Mouse (Mus musculus): ENCODE data around the gene Mthfs. TPM values are rescaled to one million over a fixed set of nuclear protein-coding genes. Genes with fewer than 3 reads are reported as not detected.

Gene Mthfs
- total RNA-seq, 2 experiments from 2014 or later: 10.3 to 16.4 TPM

DNA sequence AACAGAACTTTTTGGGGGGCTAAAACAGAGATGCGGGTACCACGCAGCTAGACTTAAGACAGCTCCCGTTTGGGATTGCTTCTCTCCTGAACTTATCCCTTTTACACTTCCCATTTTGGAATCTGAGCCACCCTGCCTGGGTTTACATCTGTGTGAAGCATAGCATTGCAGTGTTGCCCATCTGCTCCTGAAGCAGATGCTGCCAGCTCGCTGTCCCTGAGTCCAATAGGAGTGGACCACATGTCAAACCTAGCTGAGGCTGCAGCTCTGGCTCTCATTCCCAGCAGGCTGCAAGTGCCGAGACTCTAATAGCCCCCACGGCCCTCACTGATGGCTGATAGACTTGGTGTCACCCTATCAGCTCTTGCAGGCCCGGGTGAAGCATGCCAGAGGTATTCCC lies 63.3 kb downstream of the Mthfs start:
- Histone ChIP-seq H3K27ac (no peak overlapping the region), H3K4me3 (no peak overlapping the region)
- DNase-seq: no peak
- no peak for TF ChIP-seq CTCF (IDR thresholded peaks at IDR 0.05)
- intact Hi-C loops (cut with DNase I): no loop called here

DNA sequence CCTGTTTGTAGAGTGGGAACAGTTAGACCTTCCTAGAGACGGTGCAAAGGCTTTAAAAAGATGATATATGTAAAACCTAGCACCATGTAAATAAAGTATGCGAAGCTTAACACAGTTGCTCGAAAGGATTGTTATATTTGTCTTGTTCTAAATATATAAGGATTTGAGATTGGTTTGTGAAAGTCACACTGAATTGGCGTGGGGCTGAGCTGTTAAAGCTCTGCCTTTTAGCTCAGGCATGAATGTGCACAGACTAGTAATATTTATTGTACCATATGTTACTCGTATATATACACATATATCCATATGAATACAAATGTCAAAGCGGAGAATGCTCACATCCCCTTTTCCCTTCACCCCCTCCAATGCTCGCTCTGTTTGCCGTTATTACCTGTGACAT lies 67.7 kb downstream of the Mthfs start:
- intact Hi-C loops (cut with DNase I): no loop called here
- H3K27ac ChIP-seq: no peak overlapping the region
- H3K4me3 ChIP-seq: no peak overlapping the region
- TF ChIP-seq CTCF (IDR thresholded peaks at IDR 0.05): no peak
- no peak for DNase-seq

DNA sequence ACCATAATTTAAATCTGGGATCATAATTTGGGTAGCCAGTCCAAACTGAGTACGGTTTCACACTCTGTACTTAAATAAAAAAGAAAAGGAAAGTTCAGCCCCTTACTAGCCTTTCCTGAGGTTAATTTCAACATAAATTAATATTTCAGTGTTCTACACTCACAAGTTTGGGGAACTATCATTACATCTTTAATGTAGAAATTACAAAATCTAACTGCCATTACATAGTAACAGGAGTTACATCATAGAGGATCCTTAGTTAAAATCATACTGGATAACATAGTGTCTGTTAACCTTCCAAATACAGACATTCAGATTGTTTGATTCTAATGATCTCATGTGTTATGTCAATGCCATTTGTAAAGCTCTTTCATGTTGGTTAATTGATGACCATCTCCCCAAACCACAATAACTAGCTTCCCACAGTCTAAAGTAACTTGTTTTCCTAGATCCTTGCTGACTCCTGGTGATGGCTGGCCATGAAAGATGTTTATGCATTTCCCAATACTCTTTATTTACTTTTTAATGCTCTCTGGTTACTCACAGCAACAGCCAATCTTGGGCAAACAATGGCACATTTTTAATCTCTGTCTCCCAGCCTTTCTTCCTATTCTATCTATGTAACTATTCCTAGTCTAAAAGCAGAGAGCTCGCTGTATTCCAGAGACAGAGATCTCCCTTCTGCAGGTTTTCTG lies 72.0 kb downstream of the Mthfs start:
- no peak overlapping the region for H3K27ac ChIP-seq
- no peak overlapping the region for H3K4me3 ChIP-seq
- no peak for DNase-seq
- no peak for TF ChIP-seq CTCF (IDR thresholded peaks at IDR 0.05)
- intact Hi-C loops (cut with DNase I): no loop called here

DNA sequence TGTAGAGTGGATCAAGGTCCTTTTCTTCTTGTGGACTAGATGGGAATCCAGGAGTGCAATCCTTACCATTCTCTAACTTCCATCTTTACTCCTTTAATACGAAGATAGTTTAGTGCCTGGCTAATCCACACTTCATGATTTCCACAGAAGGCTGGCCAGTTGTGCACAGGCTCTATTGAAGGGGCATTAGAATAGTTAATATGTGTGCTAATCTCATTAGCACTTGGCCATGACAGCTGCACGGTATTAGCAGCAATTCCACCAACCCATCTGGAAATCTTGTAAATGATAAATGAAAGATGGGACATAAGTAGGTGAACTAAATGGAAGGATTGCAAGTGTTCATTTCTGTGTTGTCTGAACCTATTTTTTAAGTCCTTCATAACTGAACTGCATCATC lies 77.6 kb downstream of the Mthfs start:
- H3K27ac ChIP-seq: no peak overlapping the region
- intact Hi-C loops (cut with DNase I): no loop called here
- TF ChIP-seq CTCF (IDR thresholded peaks at IDR 0.05): no peak

DNA sequence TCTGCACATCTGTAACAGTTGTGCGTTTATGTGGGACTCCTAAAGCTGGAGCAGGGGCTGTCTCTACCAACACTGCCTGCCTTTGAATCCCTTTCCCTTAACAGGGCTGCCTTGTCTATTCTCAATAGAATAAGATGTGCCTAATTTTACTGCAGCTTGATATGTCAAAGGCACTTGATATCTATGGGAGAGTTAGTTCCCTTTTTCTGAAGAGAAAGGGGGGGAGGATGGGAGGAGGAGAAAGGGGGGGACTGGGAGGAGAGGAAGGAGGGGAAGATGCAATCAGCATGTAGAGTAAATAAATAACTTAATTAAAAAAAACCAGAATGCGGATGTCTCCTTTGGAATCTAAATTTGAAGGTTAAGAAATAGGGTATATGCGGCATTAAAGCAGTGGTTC lies 82.9 kb downstream of the Mthfs start:
- DNase-seq: no peak
- H3K4me3 ChIP-seq: no peak overlapping the region
- H3K27ac ChIP-seq: no peak overlapping the region
- intact Hi-C loops (cut with DNase I): no loop called here
- TF ChIP-seq CTCF (IDR thresholded peaks at IDR 0.05): no peak

More for the DNA sequence above, 77.6 kb downstream of the Mthfs start:
- H3K4me3 ChIP-seq: no peak overlapping the region
- DNase-seq: no peak

DNA sequence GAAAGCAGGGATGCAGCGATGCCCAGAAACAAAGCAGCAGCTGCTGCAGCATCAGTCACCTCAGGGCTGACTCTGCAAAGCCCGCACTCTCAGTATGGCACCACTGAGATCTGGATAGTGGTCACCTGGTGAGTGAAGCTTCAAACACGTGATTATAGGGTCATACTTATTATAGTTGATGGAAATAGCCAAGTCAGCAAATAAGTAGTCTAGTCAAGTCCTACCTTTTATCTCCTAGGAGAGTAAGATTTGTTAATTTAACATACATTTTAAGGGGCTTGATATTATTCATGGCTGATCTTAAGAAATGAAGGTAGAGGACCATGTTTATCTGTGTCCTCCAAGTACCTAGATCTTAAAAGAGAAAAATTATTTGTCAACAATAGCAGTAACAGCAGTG lies 83.6 kb downstream of the Mthfs start:
- DNase-seq: no peak
- Histone ChIP-seq H3K4me3 (no peak overlapping the region), H3K27ac (no peak overlapping the region)
- intact Hi-C loops (cut with DNase I): no loop called here
- no peak for TF ChIP-seq CTCF (IDR thresholded peaks at IDR 0.05)

DNA sequence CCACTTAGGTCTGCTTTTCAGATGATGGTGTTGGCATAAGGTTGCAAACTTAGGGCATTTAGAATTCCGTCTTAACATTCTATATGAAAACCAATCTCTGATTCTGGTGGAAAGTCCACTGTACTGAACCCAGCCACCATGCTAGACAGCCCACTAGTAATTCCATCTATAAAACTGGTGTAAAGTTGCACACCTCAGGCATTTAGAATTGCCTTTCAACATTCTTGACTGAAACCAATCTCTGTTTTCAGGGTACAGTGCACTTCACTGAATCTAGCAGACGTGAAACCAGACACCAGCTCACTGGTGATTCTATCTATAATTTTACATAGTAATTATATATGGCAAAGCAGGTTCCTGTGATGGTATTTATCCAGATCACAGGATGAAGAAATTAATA lies 95.2 kb downstream of the Mthfs start:
- Histone ChIP-seq H3K27ac (no peak overlapping the region), H3K4me3 (no peak overlapping the region)
- intact Hi-C loops (cut with DNase I): no loop called here
- DNase-seq: no peak
- TF ChIP-seq CTCF (IDR thresholded peaks at IDR 0.05): no peak

DNA sequence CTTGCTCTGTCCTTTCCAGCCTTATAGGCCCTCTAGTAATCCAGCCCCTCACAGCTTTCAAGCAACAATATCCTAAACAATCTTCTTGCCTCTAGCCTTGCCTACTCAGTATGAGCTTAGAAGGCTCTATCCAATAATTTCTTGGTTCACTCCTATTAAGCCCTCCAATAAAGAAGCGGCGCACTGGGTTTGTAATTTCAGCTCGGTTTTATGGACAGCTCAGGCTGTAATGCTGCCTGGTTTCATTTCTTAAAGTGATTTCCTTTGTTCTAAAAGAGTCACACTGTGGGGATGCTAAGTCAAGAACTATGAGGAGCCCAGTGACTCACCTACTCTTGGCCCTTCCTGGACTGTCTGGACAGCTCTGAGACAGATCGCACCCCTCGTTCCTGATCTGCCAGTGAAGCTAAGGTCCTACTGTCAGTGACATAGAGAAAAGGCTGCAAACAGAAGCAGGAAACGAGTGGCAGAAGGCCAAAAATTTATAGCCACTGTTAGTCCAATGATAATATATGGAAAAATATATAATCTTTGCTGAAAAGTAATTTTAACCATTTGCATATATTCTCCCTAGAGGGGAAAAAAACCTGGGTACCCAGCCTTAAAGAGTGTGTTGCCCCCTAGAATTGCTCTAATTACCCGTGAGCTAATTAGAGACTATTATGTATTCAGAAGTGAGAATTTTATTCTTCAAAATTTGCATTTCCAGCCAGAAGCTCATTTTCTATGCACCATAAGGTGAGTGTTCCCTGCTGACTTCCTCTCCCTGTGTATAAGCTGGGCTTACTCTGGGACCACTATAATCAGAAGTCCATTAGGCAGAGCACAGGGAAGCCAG lies 98.1 kb downstream of the Mthfs start:
- no peak overlapping the region for H3K4me3 ChIP-seq
- intact Hi-C loops (cut with DNase I): no loop called here

DNA sequence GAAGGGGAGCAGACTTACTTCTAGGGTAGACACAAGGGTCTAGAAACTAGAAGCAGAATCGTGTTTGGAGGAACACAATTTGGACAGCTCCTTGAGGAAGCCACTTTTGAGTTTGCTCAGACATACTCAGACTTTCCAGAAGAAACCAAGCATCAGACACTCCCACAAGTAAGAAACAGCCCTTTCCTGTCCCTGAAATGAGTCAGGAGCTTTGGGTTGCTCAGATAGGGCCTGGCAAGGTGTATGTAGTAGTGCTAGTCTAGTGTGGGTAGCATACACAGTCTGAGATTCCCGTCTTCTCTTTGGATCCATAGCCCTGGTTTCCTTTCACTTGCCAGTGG lies 98.7 kb downstream of the Mthfs start:
- TF ChIP-seq CTCF (IDR thresholded peaks at IDR 0.05): no peak
- no peak overlapping the region for H3K27ac ChIP-seq
- H3K4me3 ChIP-seq: no peak overlapping the region
- DNase-seq: no peak
- intact Hi-C loops (cut with DNase I): no loop called here

More for the DNA sequence above, 98.1 kb downstream of the Mthfs start:
- no peak overlapping the region for H3K27ac ChIP-seq
- DNase-seq: no peak
- no peak for TF ChIP-seq CTCF (IDR thresholded peaks at IDR 0.05)

DNA sequence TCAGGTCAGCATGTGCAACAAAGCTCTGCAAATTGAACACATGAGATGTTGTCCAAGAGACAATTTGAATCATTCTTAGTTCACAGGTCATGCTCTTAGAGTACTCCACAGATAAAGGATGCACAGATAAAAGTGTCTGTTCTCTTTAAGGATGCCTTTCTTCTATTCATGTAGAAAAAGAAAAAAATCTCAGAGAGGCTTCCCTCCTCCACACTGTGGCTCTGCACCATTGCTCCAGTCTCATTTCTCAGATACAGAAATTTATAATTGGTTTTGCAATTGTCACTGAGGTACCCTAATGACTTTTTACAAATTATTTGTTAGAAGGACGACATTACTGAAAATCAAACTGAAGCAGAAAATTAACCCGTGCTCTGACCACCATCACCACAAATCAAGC lies 101.2 kb downstream of the Mthfs start:
- no peak for DNase-seq
- H3K27ac ChIP-seq: no peak overlapping the region
- H3K4me3 ChIP-seq: no peak overlapping the region
- no peak for TF ChIP-seq CTCF (IDR thresholded peaks at IDR 0.05)
- intact Hi-C loops (cut with DNase I): no loop called here

DNA sequence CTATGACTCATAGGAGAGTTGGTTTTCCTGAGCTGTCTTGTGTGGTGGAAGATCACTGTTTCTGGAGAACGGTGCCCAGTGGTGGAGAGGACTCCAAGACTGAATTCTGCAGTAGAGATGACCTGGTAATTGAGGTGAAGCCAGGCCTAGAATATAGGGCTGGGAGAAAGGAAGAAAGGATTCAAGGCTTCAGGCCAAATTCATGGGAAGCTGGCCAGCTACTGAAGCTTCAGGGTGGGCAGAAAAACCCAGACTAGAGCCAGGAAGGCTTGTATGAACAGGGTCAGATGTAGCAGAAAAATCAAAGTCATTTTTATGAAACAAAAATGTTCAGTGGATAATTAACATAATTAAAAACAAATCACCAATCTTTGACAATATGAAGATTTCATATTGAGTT lies 163.3 kb downstream of the Mthfs start:
- Histone ChIP-seq H3K4me3 (no peak overlapping the region), H3K27ac (no peak overlapping the region)
- no peak for TF ChIP-seq CTCF (IDR thresholded peaks at IDR 0.05)
- no peak for DNase-seq
- intact Hi-C loops (cut with DNase I): no loop called here

DNA sequence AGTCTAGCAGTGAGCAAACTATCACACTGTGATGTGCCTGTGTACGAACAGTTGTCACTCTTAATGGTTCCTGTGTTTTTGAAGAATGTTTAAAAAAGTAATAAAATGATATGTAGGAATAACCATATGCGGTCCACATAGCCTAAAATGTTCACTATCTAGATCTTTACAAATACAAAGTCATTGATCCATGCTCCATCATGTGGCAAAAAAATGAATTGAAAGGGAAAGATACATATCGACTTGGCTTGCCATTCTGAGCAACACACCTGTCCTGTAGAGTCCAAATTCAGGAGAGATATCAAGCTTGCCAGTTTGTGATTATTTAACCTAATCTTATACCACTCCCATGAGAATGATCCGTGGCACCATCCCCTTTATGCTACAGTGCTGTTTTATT lies 164.2 kb downstream of the Mthfs start:
- intact Hi-C loops (cut with DNase I): no loop called here
- no peak overlapping the region for H3K4me3 ChIP-seq

DNA sequence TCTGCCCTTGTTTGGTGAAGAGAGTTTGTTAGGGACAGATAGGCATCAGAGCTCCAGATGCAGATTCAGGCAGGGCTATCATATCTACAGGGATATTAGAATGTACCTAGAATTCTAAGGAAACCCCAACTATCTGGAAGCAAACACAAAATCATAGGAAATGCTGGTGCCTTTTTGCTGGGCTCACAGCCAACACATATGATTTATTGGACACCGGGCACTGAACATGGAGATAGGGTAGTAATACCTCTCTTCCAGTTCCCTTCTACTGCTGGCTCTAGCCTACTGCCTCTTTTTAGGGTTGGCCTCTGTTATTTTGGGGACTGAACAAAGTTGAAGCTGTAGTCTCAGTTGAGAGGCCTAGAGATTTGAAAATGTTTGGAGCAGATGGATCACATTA lies 192.6 kb downstream of the Mthfs start:
- DNase-seq: no peak
- no peak for TF ChIP-seq CTCF (IDR thresholded peaks at IDR 0.05)
- intact Hi-C loops (cut with DNase I): no loop called here
- no peak overlapping the region for H3K27ac ChIP-seq
- no peak overlapping the region for H3K4me3 ChIP-seq

More for the DNA sequence above, 164.2 kb downstream of the Mthfs start:
- TF ChIP-seq CTCF (IDR thresholded peaks at IDR 0.05): peak; percentile 5; the same call in 1 of the 2 replicates
- no peak for DNase-seq
- no peak overlapping the region for H3K27ac ChIP-seq

Other genes starting within 250 kb of the Mthfs start
- gene Trim43b, start 117.8 kb upstream of the Mthfs start, total RNA-seq (2021): not detected
- gene Bcl2a1b, start 11.5 kb upstream of the Mthfs start, total RNA-seq (2021): not detected
- gene Gm29094, start 11.3 kb upstream of the Mthfs start, total RNA-seq (2021): not detected